Mouse (Mus musculus): Measurements from ENCODE around the gene Olfr145. TPM values are rescaled to one million over a fixed set of nuclear protein-coding genes. Genes with fewer than 3 reads are reported as not detected.

Gene Olfr145
- polyA plus RNA-seq, 1 experiment from 2014 or later, result not detected

DNA sequence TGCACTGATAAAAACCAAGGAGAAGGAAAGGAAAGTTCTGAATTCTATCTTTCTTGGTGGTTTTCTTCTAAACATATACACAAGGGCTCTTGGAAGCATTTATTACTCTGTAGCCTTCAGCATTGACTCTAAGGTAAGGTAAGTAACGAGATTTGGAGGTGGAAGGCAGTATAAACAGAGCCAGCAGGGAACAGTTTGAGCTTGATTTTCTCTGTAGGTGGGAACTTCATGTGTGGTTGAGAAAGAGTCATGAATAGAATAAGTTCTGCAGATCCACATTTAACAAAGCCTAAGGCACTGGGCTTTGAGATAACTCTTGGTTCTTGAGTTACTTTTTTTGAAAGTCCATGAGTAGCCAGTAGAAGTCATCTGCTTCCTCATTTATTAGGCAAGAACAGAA is 21.5 kb downstream of the Olfr145 start:
- Histone ChIP-seq H3K36me3 (ENCODE audit: control insufficient read depth, insufficient read depth, low read length) (no peaks in the 10 kb centered on the region), H3K9ac (ENCODE audit: low read depth, low read length) (no peak overlapping the region), H3K4me1 (ENCODE audit: control insufficient read depth, insufficient read depth, low read length) (no peaks in the 10 kb centered on the region), H3K4me2 (replicated peaks; ENCODE audit: low read depth, low read length) (no peak overlapping the region), H3K9me3 (ENCODE audit: control insufficient read depth, low read length) (no peaks in the 10 kb centered on the region), H3K4me3 (ENCODE audit: low read length) (no peak overlapping the region), H3K27me3 (ENCODE audit: control insufficient read depth, insufficient read depth, low read length) (no peaks in the 10 kb centered on the region), H3K27ac (ENCODE audit: low read depth, low read length) (no peak overlapping the region)
- WGBS, result 59% methylated on average over 1 of the region's 1 CpGs
- ATAC-seq (ENCODE audit: low FRiP score, low TSS enrichment), result no peak

GRCm38 (mm10) chr9:37924194-37924593 is 27.7 kb downstream of the Olfr145 start:
- no peaks in the 10 kb centered on the region for H3K4me1 ChIP-seq (ENCODE audit: control insufficient read depth, insufficient read depth, low read length)
- WGBS, result 54% methylated on average over 5 of the region's 5 CpGs
- no peaks in the 10 kb centered on the region for H3K27me3 ChIP-seq (ENCODE audit: control insufficient read depth, insufficient read depth, low read length)
- no peak overlapping the region for H3K9ac ChIP-seq (ENCODE audit: low read depth, low read length)
- no peak overlapping the region for H3K4me2 ChIP-seq (replicated peaks; ENCODE audit: low read depth, low read length)
- H3K36me3 ChIP-seq (ENCODE audit: control insufficient read depth, insufficient read depth, low read length), result no peaks in the 10 kb centered on the region
- H3K4me3 ChIP-seq (ENCODE audit: low read length), result no peak overlapping the region
- no peak for ATAC-seq (ENCODE audit: low FRiP score, low TSS enrichment)
- H3K27ac ChIP-seq (ENCODE audit: low read depth, low read length), result no peak overlapping the region
- H3K9me3 ChIP-seq (ENCODE audit: control insufficient read depth, low read length), result no peaks in the 10 kb centered on the region

GRCm38 (mm10) chr9:37925445-37925844 is 28.9 kb downstream of the Olfr145 start:
- H3K9ac ChIP-seq (ENCODE audit: low read depth, low read length), result no peak overlapping the region
- H3K36me3 ChIP-seq (ENCODE audit: control insufficient read depth, insufficient read depth, low read length), result no peaks in the 10 kb centered on the region
- no peak overlapping the region for H3K4me2 ChIP-seq (replicated peaks; ENCODE audit: low read depth, low read length)
- H3K4me3 ChIP-seq (ENCODE audit: low read length), result no peak overlapping the region
- no peak for ATAC-seq (ENCODE audit: low FRiP score, low TSS enrichment)
- H3K27ac ChIP-seq (ENCODE audit: low read depth, low read length), result no peak overlapping the region
- WGBS, result 41% methylated on average over 2 of the region's 2 CpGs
- H3K9me3 ChIP-seq (ENCODE audit: control insufficient read depth, low read length), result no peaks in the 10 kb centered on the region
- H3K4me1 ChIP-seq (ENCODE audit: control insufficient read depth, insufficient read depth, low read length), result no peaks in the 10 kb centered on the region
- H3K27me3 ChIP-seq (ENCODE audit: control insufficient read depth, insufficient read depth, low read length), result no peaks in the 10 kb centered on the region

GRCm38 (mm10) chr9:37926019-37927013 is 29.8 kb downstream of the Olfr145 start:
- H3K9me3 ChIP-seq (ENCODE audit: control insufficient read depth, low read length), result no peaks in the 10 kb centered on the region
- H3K4me1 ChIP-seq (ENCODE audit: control insufficient read depth, insufficient read depth, low read length), result no peaks in the 10 kb centered on the region
- H3K36me3 ChIP-seq (ENCODE audit: control insufficient read depth, insufficient read depth, low read length), result no peaks in the 10 kb centered on the region
- no peak overlapping the region for H3K4me2 ChIP-seq (replicated peaks; ENCODE audit: low read depth, low read length)
- no peak overlapping the region for H3K9ac ChIP-seq (ENCODE audit: low read depth, low read length)
- no peak for ATAC-seq (ENCODE audit: low FRiP score, low TSS enrichment)
- no peaks in the 10 kb centered on the region for H3K27me3 ChIP-seq (ENCODE audit: control insufficient read depth, insufficient read depth, low read length)
- no peak overlapping the region for H3K4me3 ChIP-seq (ENCODE audit: low read length)
- WGBS, result 62% methylated on average over 3 of the region's 3 CpGs
- H3K27ac ChIP-seq (ENCODE audit: low read depth, low read length), result no peak overlapping the region

GRCm38 (mm10) chr9:37932519-37932918 is 36.0 kb downstream of the Olfr145 start:
- Histone ChIP-seq H3K27me3 (ENCODE audit: control insufficient read depth, insufficient read depth, low read length) (no peaks in the 10 kb centered on the region), H3K27ac (ENCODE audit: low read depth, low read length) (no peak overlapping the region), H3K9me3 (ENCODE audit: control insufficient read depth, low read length) (no peaks in the 10 kb centered on the region), H3K4me1 (ENCODE audit: control insufficient read depth, insufficient read depth, low read length) (no peaks in the 10 kb centered on the region), H3K36me3 (ENCODE audit: control insufficient read depth, insufficient read depth, low read length) (no peaks in the 10 kb centered on the region), H3K4me2 (replicated peaks; ENCODE audit: low read depth, low read length) (no peak overlapping the region), H3K4me3 (ENCODE audit: low read length) (no peak overlapping the region), H3K9ac (ENCODE audit: low read depth, low read length) (no peak overlapping the region)
- ATAC-seq (ENCODE audit: low FRiP score, low TSS enrichment), result 0 out of 2 replicates have a peak, but pooled peaks have one; percentile 57
- 7% methylated on average over 11 of the region's 11 CpGs for WGBS

GRCm38 (mm10) chr9:37934146-37934545 is 37.6 kb downstream of the Olfr145 start:
- H3K9me3 ChIP-seq (ENCODE audit: control insufficient read depth, low read length), result no peaks in the 10 kb centered on the region
- H3K4me3 ChIP-seq (ENCODE audit: low read length), result no peak overlapping the region
- H3K27me3 ChIP-seq (ENCODE audit: control insufficient read depth, insufficient read depth, low read length), result no peaks in the 10 kb centered on the region
- H3K36me3 ChIP-seq (ENCODE audit: control insufficient read depth, insufficient read depth, low read length), result no peaks in the 10 kb centered on the region
- H3K27ac ChIP-seq (ENCODE audit: low read depth, low read length), result no peak overlapping the region
- H3K4me2 ChIP-seq (replicated peaks; ENCODE audit: low read depth, low read length), result no peak overlapping the region
- ATAC-seq (ENCODE audit: low FRiP score, low TSS enrichment), result no peak
- no peak overlapping the region for H3K9ac ChIP-seq (ENCODE audit: low read depth, low read length)
- no peaks in the 10 kb centered on the region for H3K4me1 ChIP-seq (ENCODE audit: control insufficient read depth, insufficient read depth, low read length)

DNA sequence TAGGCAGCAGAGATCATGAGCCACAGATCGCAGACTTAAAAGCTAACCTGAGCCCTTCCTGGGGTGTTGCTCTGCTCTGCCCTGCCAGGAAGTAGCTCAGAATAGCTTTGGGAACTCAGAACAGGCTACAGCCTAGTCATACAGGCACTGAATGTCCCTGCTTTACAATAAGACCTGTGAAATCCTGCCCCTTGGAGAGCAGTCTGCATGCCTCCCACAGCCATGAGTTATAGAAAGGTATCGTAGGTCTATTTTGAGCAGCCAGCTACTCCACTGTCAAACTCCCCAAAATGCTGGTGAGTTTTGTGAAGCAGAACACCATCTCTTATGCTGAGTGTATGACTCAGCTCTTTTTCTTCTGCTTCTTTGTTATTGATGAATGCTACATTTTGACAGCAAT is 44.6 kb downstream of the Olfr145 start:
- Histone ChIP-seq H3K9me3 (ENCODE audit: control insufficient read depth, low read length) (no peaks in the 10 kb centered on the region), H3K4me1 (ENCODE audit: control insufficient read depth, insufficient read depth, low read length) (no peaks in the 10 kb centered on the region), H3K9ac (ENCODE audit: low read depth, low read length) (no peak overlapping the region), H3K4me3 (ENCODE audit: low read length) (no peak overlapping the region), H3K27ac (ENCODE audit: low read depth, low read length) (no peak overlapping the region), H3K36me3 (ENCODE audit: control insufficient read depth, insufficient read depth, low read length) (no peaks in the 10 kb centered on the region), H3K27me3 (ENCODE audit: control insufficient read depth, insufficient read depth, low read length) (no peaks in the 10 kb centered on the region), H3K4me2 (replicated peaks; ENCODE audit: low read depth, low read length) (no peak overlapping the region)
- WGBS, result 85% methylated on average over 2 of the region's 2 CpGs
- no peak for ATAC-seq (ENCODE audit: low FRiP score, low TSS enrichment)

Other genes starting within 250 kb of the Olfr145 start
- 135 and 142 TPM in 2 replicates for gene Tbrg1, start 239.4 kb upstream of the Olfr145 start, polyA plus RNA-seq (2014; fragmentation: Nextera tagmentation; extraction: Ambion mirVana)
- not detected in 2 replicates for gene Panx3, start 227.5 kb upstream of the Olfr145 start, polyA plus RNA-seq (2014; fragmentation: Nextera tagmentation; extraction: Ambion mirVana)
- gene Olfr160, start 180.5 kb upstream of the Olfr145 start, polyA plus RNA-seq (2014; fragmentation: Nextera tagmentation; extraction: Ambion mirVana), result not detected in 2 replicates
- not detected in 2 replicates for gene Olfr874, start 151.6 kb upstream of the Olfr145 start, polyA plus RNA-seq (2014; fragmentation: Nextera tagmentation; extraction: Ambion mirVana)
- not detected in 2 replicates for gene Olfr875, start 124.9 kb upstream of the Olfr145 start, polyA plus RNA-seq (2014; fragmentation: Nextera tagmentation; extraction: Ambion mirVana)
- not detected in 2 replicates for gene Olfr876, start 93.7 kb upstream of the Olfr145 start, polyA plus RNA-seq (2014; fragmentation: Nextera tagmentation; extraction: Ambion mirVana)
- gene Olfr877, start 42.5 kb upstream of the Olfr145 start, polyA plus RNA-seq (2014; fragmentation: Nextera tagmentation; extraction: Ambion mirVana), result not detected in 2 replicates
- gene Olfr878, start 21.1 kb downstream of the Olfr145 start, polyA plus RNA-seq (2014; fragmentation: Nextera tagmentation; extraction: Ambion mirVana), result not detected in 2 replicates
- not detected in 2 replicates for gene Olfr881, start 95.1 kb downstream of the Olfr145 start, polyA plus RNA-seq (2014; fragmentation: Nextera tagmentation; extraction: Ambion mirVana)
- not detected in 2 replicates for gene Olfr883, start 129.1 kb downstream of the Olfr145 start, polyA plus RNA-seq (2014; fragmentation: Nextera tagmentation; extraction: Ambion mirVana)
- gene Olfr884, start 149.8 kb downstream of the Olfr145 start, polyA plus RNA-seq (2014; fragmentation: Nextera tagmentation; extraction: Ambion mirVana), result not detected in 2 replicates
- not detected in 2 replicates for gene Olfr885, start 164.6 kb downstream of the Olfr145 start, polyA plus RNA-seq (2014; fragmentation: Nextera tagmentation; extraction: Ambion mirVana)
- not detected in 2 replicates for gene Olfr887, start 187.3 kb downstream of the Olfr145 start, polyA plus RNA-seq (2014; fragmentation: Nextera tagmentation; extraction: Ambion mirVana)
- not detected in 2 replicates for gene Olfr888, start 211.4 kb downstream of the Olfr145 start, polyA plus RNA-seq (2014; fragmentation: Nextera tagmentation; extraction: Ambion mirVana)
- gene Olfr889, start 218.5 kb downstream of the Olfr145 start, polyA plus RNA-seq (2014; fragmentation: Nextera tagmentation; extraction: Ambion mirVana), result 0.07 TPM in 1 of 2 replicates, not detected in the other
- not detected in 2 replicates for gene Olfr890, start 245.8 kb downstream of the Olfr145 start, polyA plus RNA-seq (2014; fragmentation: Nextera tagmentation; extraction: Ambion mirVana)